Mouse (Mus musculus): ENCODE measurements at regions not wholly inside any gene's neighbourhood (a gene's known extent, or its start where the extent isn't known, plus 50 kb on each side); places are given as distances from the start of the nearest gene placed in this dataset.
A peak's percentile ranks its signal among the peaks of the same experiment; 100 is the strongest.

DNA sequence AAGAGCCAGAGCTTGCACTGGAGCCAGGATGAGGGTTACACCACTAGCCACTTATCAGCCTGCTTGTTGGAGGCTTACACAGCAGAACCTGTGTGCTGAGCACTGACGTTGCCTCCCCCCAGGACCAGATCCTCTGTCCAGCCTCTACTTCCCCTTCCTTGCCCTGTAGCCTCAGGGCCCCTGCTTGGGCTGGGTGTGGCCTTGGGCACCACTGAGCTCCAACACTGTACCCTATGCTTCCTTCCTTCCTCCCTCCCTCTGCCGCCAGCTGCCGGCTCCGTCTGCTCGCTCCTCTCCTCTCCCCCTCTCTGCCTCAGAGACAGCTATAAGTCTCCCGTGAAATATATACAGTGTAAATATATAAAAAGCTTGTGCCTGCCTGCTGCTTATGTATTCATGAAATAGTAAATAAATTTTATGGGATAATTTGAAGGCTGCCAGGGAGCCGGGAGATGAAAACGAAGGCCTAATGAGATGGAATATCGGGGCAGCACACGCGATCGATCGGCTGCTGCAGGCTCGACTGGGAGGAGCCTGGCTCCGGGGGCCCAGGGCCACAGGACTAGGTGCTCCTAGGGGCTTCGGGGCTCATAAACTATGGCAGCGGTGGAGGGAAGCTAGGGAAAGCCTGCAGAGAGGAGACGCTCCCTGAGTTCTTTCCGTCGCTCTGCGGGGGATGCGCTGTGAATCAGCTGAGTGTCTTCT, 135.6 kb downstream of the Rbm19 start:
- no peak for DNase-seq

DNA sequence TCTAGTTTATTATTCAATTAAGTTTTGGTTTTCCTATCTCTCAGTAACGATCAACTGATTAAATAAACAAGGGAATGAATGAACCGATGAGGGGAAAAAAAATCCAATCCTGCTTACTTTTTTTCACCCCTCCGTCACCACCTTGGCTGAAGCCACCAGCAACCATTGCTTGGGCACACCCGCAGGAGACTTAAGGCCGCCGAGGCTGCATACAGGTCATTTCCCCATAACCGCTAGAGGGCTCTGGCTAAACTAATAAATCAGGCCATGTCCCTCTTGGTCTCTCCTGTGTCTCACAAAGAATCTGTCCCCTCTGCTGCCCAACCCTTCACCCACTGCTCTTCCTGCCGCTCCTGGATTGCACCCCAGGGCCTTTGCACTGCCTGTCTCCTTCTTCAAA, 136.3 kb downstream of the Rbm19 start:
- DNase-seq, result no peak

DNA sequence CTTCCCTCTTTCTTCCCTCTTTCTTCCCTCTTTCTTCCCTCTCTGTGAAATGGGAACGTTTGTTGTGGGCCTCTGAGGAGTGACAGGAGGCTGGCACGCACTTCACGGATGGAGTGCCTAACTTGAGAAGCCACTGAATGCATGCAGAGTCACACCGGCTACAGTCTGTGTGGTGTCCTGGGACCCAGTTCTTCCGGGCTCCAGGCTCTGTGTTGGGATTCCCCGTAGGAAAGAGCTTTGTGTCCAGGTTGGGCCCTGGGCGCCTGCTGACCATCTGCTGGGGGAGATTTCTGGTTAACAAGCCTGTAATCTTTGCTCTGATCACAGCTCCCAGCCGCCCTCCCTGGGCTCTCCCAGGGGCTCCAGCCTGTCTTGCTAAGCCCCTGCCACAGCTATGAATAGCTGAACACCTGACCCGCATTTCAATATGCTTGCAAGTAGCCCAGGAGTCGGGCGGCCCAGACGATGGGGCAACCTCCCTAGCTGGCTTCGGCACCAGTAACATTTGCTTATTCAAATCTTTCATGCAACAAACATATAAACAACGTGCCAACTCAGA, 146.5 kb downstream of the Rbm19 start:
- no peak for DNase-seq

GRCm38 (mm10) chr5:120269416-120269860, 153.2 kb downstream of the Rbm19 start:
- DNase-seq, result no peak

DNA sequence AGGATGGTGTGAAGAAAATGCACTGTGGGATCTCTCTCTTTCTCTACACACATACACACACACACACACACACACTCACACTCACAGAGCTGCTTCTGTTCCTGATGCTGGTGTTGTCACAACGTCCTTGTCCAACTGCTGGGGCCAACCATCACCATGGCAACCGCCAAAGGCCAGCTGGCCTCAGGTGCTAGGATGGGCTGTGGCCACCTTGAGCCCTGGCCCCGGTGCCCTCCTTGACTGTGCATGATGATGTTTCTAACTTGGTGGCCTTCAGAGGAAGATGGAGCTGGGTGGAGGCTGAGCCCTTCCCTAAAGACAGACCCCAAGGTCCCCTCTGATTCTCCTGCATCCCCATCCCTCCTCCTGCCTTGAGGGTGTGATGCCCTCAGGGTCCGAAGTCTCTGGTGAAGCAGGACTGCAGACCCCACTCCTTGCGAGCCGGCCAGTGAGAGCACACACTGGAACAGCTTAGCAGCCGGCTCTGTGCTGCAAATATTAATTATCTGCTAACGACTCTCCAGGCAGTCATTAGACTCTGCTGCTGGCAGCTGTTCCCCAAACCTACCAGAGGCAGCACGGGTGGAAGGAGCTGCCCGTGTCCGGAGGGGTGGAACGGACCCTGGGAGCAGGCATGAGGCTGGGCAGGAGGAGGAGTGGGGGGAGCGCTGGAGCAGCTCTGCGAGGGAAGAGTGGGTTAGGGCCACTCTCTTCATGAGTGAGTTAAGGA, 154.8 kb downstream of the Rbm19 start:
- no peak for DNase-seq

GRCm38 (mm10) chr5:120276229-120276628, 155.3 kb upstream of the Lhx5 start:
- DNase-seq, result no peak

DNA sequence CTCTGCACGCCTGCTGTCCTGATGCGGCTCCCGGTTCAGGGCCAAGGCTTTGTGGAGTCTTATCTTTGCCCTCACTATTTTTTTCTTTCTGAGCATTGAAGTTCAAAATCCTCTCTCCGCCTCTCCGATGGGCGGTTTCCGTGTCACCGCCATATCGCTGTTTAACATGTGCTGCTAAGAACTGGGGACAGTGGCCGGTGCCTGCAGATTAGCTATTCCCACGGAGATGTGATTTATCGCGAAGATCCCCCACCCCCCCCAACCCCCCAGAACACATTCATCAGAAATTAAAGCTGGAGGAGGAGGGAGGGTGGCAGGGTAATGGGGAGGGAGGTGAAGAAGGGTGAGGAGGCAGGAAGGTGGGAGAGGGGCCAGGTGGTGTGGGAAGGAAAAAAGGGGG, 151.2 kb upstream of the Lhx5 start:
- no peak for DNase-seq

- DNase-seq, result no peak
Measured at GRCm38 (mm10) chr5:120280991-120281602, 150.4 kb upstream of the Lhx5 start.

DNA sequence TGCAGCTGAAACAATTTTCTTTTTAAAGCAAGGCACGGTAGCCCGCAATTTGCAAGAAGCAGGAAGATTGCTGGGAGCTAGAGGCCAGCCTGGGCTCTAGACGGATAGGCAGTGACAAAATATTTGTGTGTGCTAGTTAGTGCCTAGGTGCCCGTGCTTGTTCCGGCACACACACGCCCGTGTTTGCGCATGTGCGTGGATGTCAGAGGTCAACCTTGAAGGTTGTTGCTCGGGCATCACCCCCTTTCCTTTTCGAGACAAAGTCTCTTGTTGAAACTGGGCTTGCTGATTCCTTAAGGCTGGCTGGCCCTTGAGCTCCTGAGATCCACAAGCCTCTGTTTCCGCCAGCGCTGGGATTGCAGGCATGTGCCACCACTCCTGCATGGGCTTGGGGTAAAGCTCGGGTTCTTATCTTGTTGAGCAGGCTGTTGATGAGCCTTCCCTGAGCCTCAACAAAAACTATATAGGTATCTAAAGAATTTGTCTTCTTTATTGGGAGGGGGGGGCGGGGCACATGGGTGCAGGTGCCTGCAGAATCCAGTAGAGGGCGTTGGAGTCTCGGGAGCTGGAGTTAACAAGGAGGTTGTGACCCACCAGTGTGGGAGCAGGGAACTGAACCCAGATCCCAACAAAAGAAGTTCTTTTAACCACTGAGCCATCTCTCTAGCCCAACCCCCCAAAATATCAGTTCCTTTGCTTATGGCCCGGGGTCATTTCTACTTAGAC, 149.5 kb upstream of the Lhx5 start:
- DNase-seq, result no peak

- DNase-seq, result no peak
Measured at GRCm38 (mm10) chr5:120284625-120285024, 146.9 kb upstream of the Lhx5 start.

- DNase-seq, result no peak
Measured at GRCm38 (mm10) chr5:120285036-120285435, 146.5 kb upstream of the Lhx5 start.

- DNase-seq, result peak; percentile 2 to 6
Measured at GRCm38 (mm10) chr5:120286787-120287186, 144.7 kb upstream of the Lhx5 start.

GRCm38 (mm10) chr5:120288036-120288684, 143.3 kb upstream of the Lhx5 start:
- DNase-seq, result no peak

- DNase-seq, result no peak
Measured at GRCm38 (mm10) chr5:120294526-120295078, 136.9 kb upstream of the Lhx5 start.

DNA sequence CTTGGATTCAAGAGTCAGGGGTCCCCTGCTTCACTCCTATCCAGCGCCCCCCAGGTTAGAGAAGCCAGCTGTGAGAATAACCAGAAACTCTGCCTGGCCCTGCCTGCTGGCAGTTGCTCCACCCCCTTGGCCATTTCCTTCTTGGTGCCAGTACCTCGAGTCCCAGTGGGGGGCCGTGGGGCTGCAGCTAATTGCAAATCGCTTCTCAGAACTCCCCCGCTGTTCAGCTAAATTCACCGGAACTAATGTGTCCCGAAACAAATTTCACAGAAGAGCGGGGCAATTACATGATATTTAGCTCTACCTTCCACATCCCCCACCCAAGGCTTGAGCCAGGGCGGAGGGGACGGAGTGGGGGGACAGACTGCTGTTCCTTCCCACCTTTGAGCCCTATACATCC, 134.3 kb upstream of the Lhx5 start:
- DNase-seq, result no peak

GRCm38 (mm10) chr5:120297665-120298282, 133.7 kb upstream of the Lhx5 start:
- no peak for DNase-seq

GRCm38 (mm10) chr5:120301672-120302071, 129.8 kb upstream of the Lhx5 start:
- no peak for DNase-seq

GRCm38 (mm10) chr5:120302307-120302706, 129.2 kb upstream of the Lhx5 start:
- DNase-seq, result no peak

- no peak for DNase-seq
Measured at GRCm38 (mm10) chr5:120304295-120304701, 127.2 kb upstream of the Lhx5 start.

DNA sequence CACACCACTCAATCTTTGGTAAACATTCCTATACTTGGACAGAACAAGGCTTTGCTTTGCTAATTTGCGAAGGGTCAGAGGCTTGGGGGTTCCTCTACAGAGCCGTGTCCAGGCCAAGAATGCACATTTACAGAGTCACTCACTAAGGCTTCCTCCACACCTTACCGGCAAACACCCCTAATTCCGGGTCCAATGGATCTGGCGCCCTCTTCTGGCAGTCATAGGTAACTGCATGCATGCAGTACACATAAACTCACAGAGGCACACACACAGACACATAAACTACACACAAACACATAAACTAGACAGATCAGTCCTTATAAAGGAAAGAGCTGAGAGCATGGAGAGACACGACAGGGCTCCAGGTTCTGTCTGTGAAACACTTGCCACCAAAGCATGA, 119.2 kb upstream of the Lhx5 start:
- DNase-seq, result no peak

- no peak for DNase-seq
Measured at GRCm38 (mm10) chr5:120313984-120314383, 117.5 kb upstream of the Lhx5 start.

DNA sequence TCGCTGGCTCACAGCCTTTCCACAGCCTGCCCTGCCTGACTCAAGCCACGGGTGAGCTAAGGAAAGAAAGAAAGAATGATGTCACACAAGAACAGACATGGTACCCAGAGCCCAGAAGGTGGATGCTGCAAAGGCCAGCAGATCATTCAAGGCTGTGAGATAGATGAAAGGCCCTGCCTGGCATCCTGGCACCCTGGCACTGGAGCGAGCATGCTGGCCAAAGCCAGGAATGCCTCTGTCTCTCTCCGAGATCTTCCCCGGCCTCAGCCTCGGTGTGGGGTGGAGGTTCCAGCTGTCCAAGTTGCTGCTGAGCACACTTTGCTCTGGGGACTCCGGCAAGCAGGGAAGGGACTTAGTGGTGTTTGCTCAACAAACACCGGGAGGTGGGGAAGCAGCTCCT, 116.4 kb upstream of the Lhx5 start:
- no peak for DNase-seq
